In the genomic region with DNA sequence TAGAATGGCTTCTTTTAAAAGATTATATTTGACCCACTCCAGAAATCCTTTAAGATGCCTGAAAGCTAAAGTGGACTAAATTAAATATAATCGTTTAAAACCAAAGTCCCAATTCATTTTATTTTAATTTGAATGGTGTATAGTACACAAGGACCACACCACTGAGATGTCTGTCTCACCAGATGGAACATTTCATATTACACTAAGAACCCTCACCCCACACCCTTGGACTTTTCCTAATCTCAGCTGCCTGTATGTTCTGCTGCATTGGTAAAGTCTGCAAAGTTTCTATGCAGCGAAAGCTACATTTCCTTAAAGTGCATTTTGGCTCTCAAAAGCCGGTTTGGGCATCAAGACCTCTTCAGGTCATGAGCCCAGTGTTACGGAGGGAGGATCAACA, we compare ENCODE assay signal across 29 mouse cellular contexts.
"Had no signal": no experiment of that assay in that cellular context is flagged by ENCODE, and none has a peak within 500 bp of the region (broad histone marks: within the 10 kb centered on the region; RNA-seq: fewer than 3 reads in every experiment).

No protein-coding gene starts in this region.

- H3K9me3 ChIP-seq: limb, embryonic 10.5 days; limb, embryonic 12.5 days; limb, embryonic 13.5 days; limb, embryonic 15.5 days; liver, embryonic 12.5 days; liver, embryonic 13.5 days; liver, embryonic 15.5 days; megakaryocyte, embryonic 14.5 days; midbrain, embryonic 10.5 days; midbrain, embryonic 12.5 days; midbrain, embryonic 13.5 days; midbrain, embryonic 15.5 days; neural tube, embryonic 12.5 days; neural tube, embryonic 13.5 days had no signal

- H3K4me3 ChIP-seq: left cerebral cortex, adult 2 months; limb, embryonic 10.5 days; limb, embryonic 12.5 days; limb, embryonic 13.5 days; limb, embryonic 15.5 days; liver, embryonic 12.5 days; liver, embryonic 13.5 days; liver, embryonic 15.5 days; megakaryocyte, embryonic 14.5 days; midbrain, embryonic 10.5 days; midbrain, embryonic 12.5 days; midbrain, embryonic 13.5 days; midbrain, embryonic 15.5 days; myocyte; neural tube, embryonic 12.5 days; neural tube, embryonic 13.5 days had no signal

- H3K9ac ChIP-seq: limb, embryonic 12.5 days; limb, embryonic 13.5 days; limb, embryonic 15.5 days; liver, embryonic 12.5 days; liver, embryonic 13.5 days; liver, embryonic 14.5 days; liver, embryonic 15.5 days; liver, postnatal 0 days; midbrain, embryonic 12.5 days; midbrain, embryonic 13.5 days; midbrain, embryonic 15.5 days; neural tube, embryonic 12.5 days; neural tube, embryonic 13.5 days had no signal

- H3K27me3 ChIP-seq: limb, embryonic 12.5 days; limb, embryonic 13.5 days; limb, embryonic 15.5 days; liver, embryonic 12.5 days; liver, embryonic 13.5 days; liver, embryonic 15.5 days; megakaryocyte, embryonic 14.5 days; midbrain, embryonic 12.5 days; midbrain, embryonic 13.5 days; midbrain, embryonic 15.5 days; neural tube, embryonic 12.5 days; neural tube, embryonic 13.5 days had no signal

- ATAC-seq: liver, embryonic 12.5 days; liver, postnatal 0 days; midbrain, embryonic 13.5 days; midbrain, embryonic 15.5 days; midbrain, embryonic 16.5 days had no signal

- H3K4me2 ChIP-seq: limb, embryonic 12.5 days; limb, embryonic 13.5 days; limb, embryonic 15.5 days; liver, embryonic 11.5 days; liver, embryonic 12.5 days; liver, embryonic 13.5 days; liver, embryonic 15.5 days; midbrain, embryonic 11.5 days; midbrain, embryonic 12.5 days; midbrain, embryonic 13.5 days; midbrain, embryonic 15.5 days; neural tube, embryonic 12.5 days; neural tube, embryonic 13.5 days had no signal

- H3K27ac ChIP-seq: left cerebral cortex, adult 2 months; limb, embryonic 10.5 days; limb, embryonic 12.5 days; limb, embryonic 13.5 days; limb, embryonic 15.5 days; liver, embryonic 12.5 days; liver, embryonic 13.5 days; liver, embryonic 14.5 days; liver, embryonic 15.5 days; macrophage; midbrain, embryonic 10.5 days; midbrain, embryonic 12.5 days; midbrain, embryonic 13.5 days; midbrain, embryonic 15.5 days; neural tube, embryonic 12.5 days; neural tube, embryonic 13.5 days had no signal

- DNase-seq: layer of hippocampus, postnatal 36 days; left cerebral cortex, postnatal 4 days; liver; liver, embryonic 13.5 days; liver, postnatal 0 days; lung, adult 18-20 months; lung, adult 2 months; lung, postnatal 36 days; midbrain, embryonic 14.5 days had no signal

- H3K4me1 ChIP-seq: limb, embryonic 15.5 days; liver, embryonic 12.5 days; liver, embryonic 13.5 days; liver, embryonic 15.5 days; midbrain, embryonic 12.5 days; midbrain, embryonic 15.5 days; neural tube, embryonic 12.5 days had no signal

- H3K36me3 ChIP-seq: liver, embryonic 12.5 days; liver, embryonic 13.5 days; liver, embryonic 15.5 days; midbrain, embryonic 10.5 days; midbrain, embryonic 12.5 days; midbrain, embryonic 13.5 days; midbrain, embryonic 15.5 days; neural tube, embryonic 12.5 days; neural tube, embryonic 13.5 days had no signal
